Mouse (Mus musculus): ENCODE measurements at regions not wholly inside any gene's neighbourhood (a gene's known extent, or its start where the extent isn't known, plus 50 kb on each side); places are given as distances from the start of the nearest gene placed in this dataset.
A peak's percentile ranks its signal among the peaks of the same experiment; 100 is the strongest.

DNA sequence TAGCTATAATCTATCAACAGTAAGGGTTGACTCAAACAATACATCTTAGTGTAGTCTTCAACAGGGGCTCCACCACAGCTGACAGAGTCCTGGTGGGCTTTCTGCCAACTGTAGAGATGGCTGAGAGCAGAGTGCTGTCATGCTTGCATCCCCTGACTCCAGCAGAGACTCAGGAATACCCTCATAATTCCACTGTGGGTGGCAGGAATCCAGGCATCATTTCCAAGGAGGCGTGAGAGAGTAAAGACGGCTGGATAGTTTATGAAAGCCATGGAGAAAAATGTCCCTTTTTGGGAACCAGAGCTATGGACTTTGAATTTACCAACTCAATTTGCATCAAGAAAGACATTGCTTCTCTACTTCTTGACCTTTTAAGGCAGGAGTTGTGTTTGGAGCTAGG lies 87.8 kb upstream of the Camk1g start:
- no peak overlapping the region for H3K4me2 ChIP-seq (replicated peaks)
- H3K36me3 ChIP-seq: no peaks in the 10 kb centered on the region
- no peaks in the 10 kb centered on the region for H3K27me3 ChIP-seq
- WGBS: 91% methylated on average over 2 of the region's 2 CpGs
- H3K4me1 ChIP-seq: no peaks in the 10 kb centered on the region
- no peak overlapping the region for H3K4me3 ChIP-seq
- H3K9me3 ChIP-seq: no peaks in the 10 kb centered on the region
- no peak for ATAC-seq (ENCODE audit: low FRiP score, low read depth)
- H3K9ac ChIP-seq (replicated peaks): no peak overlapping the region
- H3K27ac ChIP-seq (replicated peaks): no peak overlapping the region

DNA sequence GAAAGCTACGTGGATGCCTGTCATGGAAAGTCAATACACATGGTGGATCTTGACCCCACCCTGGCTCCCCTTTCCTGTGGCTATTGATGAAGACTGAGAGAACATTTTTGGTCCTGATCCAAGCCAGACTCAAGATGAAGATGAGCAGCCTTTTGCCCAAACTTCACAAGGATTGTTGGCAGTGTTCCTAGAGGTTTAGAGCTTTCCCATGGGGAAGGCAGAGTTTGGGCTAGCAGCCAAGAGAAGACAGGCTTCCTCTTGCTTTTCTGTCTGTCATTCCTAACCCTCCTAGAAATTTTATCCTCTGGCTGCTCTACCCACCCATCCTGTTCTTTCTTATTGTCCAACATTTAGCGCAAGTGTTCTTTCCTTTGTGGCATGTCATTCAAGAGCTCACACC lies 83.6 kb upstream of the Camk1g start:
- 87% methylated on average over 2 of the region's 2 CpGs for WGBS
- Histone ChIP-seq H3K27ac (replicated peaks) (no peak overlapping the region), H3K4me1 (peaks cover 19% of the 10 kb centered on the region), H3K4me2 (replicated peaks) (no peak overlapping the region), H3K36me3 (no peaks in the 10 kb centered on the region), H3K9me3 (no peaks in the 10 kb centered on the region), H3K9ac (replicated peaks) (no peak overlapping the region), H3K27me3 (no peaks in the 10 kb centered on the region), H3K4me3 (no peak overlapping the region)
- no peak for ATAC-seq (ENCODE audit: low FRiP score, low read depth)

- Histone ChIP-seq H3K9me3 (no peaks in the 10 kb centered on the region), H3K36me3 (no peaks in the 10 kb centered on the region), H3K27ac (replicated peaks) (no peak overlapping the region), H3K9ac (replicated peaks) (no peak overlapping the region), H3K4me2 (replicated peaks) (no peak overlapping the region), H3K4me3 (no peak overlapping the region), H3K27me3 (no peaks in the 10 kb centered on the region), H3K4me1 (peaks cover 19% of the 10 kb centered on the region)
- ATAC-seq (ENCODE audit: low FRiP score, low read depth): no peak
- 60% methylated on average over 4 of the region's 4 CpGs for WGBS
Observed at GRCm38 (mm10) chr1:193451471-193452135, 81.5 kb upstream of the Camk1g start.

DNA sequence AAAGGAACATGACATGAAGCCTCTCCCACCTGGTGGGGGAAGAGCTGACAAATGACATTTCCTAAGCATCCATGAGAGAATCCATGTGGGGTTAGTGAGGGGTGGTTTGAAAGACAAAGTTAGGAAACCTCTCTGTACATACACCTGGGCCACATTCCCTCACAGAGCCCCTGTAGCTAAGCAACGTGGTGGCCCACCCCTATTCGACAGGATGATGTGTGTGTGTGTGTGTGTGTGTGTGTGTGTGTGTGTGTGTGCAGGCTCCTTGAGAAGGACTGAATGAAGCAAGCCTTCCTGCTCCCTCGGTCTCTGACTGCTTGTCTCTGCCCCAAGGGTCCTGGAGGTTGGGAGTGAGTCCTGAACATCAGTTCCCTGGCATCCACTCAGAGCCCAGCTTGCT lies 80.7 kb upstream of the Camk1g start:
- 63% methylated on average over 3 of the region's 3 CpGs for WGBS
- no peak overlapping the region for H3K9ac ChIP-seq (replicated peaks)
- ATAC-seq (ENCODE audit: low FRiP score, low read depth): peak; percentile 35; the same call in 1 of the 2 replicates
- no peak overlapping the region for H3K4me3 ChIP-seq
- H3K36me3 ChIP-seq: no peaks in the 10 kb centered on the region
- H3K9me3 ChIP-seq: no peaks in the 10 kb centered on the region
- H3K27ac ChIP-seq (replicated peaks): no peak overlapping the region
- H3K4me2 ChIP-seq (replicated peaks): no peak overlapping the region
- no peaks in the 10 kb centered on the region for H3K27me3 ChIP-seq
- H3K4me1 ChIP-seq: peaks cover 19% of the 10 kb centered on the region

DNA sequence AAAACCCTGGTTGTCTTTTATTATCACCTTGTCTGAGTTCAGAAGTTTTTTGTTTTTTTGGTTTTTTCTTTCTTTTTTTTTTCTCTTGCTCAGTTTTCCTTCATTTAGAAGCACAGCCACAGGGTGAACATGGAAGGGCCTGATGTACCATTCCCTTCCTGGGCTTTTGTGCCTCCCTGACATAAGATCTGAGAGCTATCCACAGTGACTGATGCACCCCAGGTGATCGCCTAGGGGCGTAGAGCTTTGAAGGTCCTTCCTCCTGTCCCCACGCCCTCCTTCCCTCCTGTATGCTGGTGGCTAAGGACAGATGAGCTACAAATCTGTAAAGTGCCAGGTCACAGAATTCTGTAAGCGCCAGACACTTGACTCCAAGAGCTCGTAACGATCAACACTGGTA lies 80.1 kb upstream of the Camk1g start:
- H3K9me3 ChIP-seq: no peaks in the 10 kb centered on the region
- no peak for ATAC-seq (ENCODE audit: low FRiP score, low read depth)
- no peaks in the 10 kb centered on the region for H3K36me3 ChIP-seq
- no peak overlapping the region for H3K9ac ChIP-seq (replicated peaks)
- H3K4me1 ChIP-seq: peaks cover 19% of the 10 kb centered on the region
- peak overlapping the region; percentile 60 for H3K27ac ChIP-seq (replicated peaks)
- no peak overlapping the region for H3K4me2 ChIP-seq (replicated peaks)
- H3K27me3 ChIP-seq: no peaks in the 10 kb centered on the region
- 67% methylated on average over 6 of the region's 6 CpGs for WGBS
- no peak overlapping the region for H3K4me3 ChIP-seq

- peaks cover 19% of the 10 kb centered on the region for H3K4me1 ChIP-seq
- H3K9ac ChIP-seq (replicated peaks): no peak overlapping the region
- peak; percentile 71; the same call in 1 of the 2 replicates for ATAC-seq (ENCODE audit: low FRiP score, low read depth)
- peak overlapping the region; percentile 60 for H3K27ac ChIP-seq (replicated peaks)
- WGBS: 18% methylated on average over 7 of the region's 7 CpGs
- no peaks in the 10 kb centered on the region for H3K36me3 ChIP-seq
- no peaks in the 10 kb centered on the region for H3K9me3 ChIP-seq
- no peak overlapping the region for H3K4me2 ChIP-seq (replicated peaks)
- no peak overlapping the region for H3K4me3 ChIP-seq
- H3K27me3 ChIP-seq: no peaks in the 10 kb centered on the region
Observed at GRCm38 (mm10) chr1:193449394-193450103, 79.5 kb upstream of the Camk1g start.

- Histone ChIP-seq H3K4me3 (no peak overlapping the region), H3K4me2 (replicated peaks) (no peak overlapping the region), H3K9me3 (no peaks in the 10 kb centered on the region), H3K36me3 (no peaks in the 10 kb centered on the region), H3K27me3 (no peaks in the 10 kb centered on the region), H3K9ac (replicated peaks) (no peak overlapping the region), H3K27ac (replicated peaks) (no peak overlapping the region), H3K4me1 (peaks cover 19% of the 10 kb centered on the region)
- ATAC-seq (ENCODE audit: low FRiP score, low read depth): 0 out of 2 replicates have a peak, but pooled peaks have one; percentile 16
- 69% methylated on average over 3 of the region's 3 CpGs for WGBS
Observed at GRCm38 (mm10) chr1:193448793-193449393, 78.8 kb upstream of the Camk1g start.

DNA sequence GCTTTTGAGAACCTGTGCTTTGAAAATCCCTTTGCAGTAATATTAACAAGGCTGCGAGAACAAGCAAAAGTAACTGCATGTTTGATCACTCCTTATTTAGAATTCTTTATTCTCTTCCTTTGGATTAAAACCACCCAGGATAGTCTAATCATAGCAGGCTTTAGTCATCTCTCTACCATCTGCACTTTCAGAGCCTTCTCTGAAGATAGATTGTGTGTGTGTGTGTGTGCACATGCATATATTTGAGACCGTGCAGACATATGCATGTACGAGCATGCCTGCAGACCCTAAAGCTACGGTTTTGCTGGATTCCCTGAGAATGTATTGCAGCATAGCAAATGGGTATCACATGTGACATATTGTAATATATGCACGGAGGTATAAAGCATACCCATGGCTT lies 77.5 kb upstream of the Camk1g start:
- H3K4me2 ChIP-seq (replicated peaks): no peak overlapping the region
- H3K4me1 ChIP-seq: peaks cover 19% of the 10 kb centered on the region
- H3K27ac ChIP-seq (replicated peaks): no peak overlapping the region
- H3K27me3 ChIP-seq: no peaks in the 10 kb centered on the region
- no peaks in the 10 kb centered on the region for H3K36me3 ChIP-seq
- H3K9ac ChIP-seq (replicated peaks): no peak overlapping the region
- H3K9me3 ChIP-seq: no peaks in the 10 kb centered on the region
- no peak for ATAC-seq (ENCODE audit: low FRiP score, low read depth)
- 90% methylated on average over 5 of the region's 5 CpGs for WGBS
- no peak overlapping the region for H3K4me3 ChIP-seq

GRCm38 (mm10) chr1:193443964-193444676 lies 74.0 kb upstream of the Camk1g start:
- Histone ChIP-seq H3K4me3 (no peak overlapping the region), H3K27me3 (no peaks in the 10 kb centered on the region), H3K4me2 (replicated peaks) (no peak overlapping the region), H3K27ac (replicated peaks) (no peak overlapping the region), H3K9ac (replicated peaks) (no peak overlapping the region), H3K9me3 (no peaks in the 10 kb centered on the region), H3K36me3 (no peaks in the 10 kb centered on the region), H3K4me1 (no peaks in the 10 kb centered on the region)
- no peak for ATAC-seq (ENCODE audit: low FRiP score, low read depth)
- WGBS: 74% methylated on average over 1 of the region's 1 CpGs

DNA sequence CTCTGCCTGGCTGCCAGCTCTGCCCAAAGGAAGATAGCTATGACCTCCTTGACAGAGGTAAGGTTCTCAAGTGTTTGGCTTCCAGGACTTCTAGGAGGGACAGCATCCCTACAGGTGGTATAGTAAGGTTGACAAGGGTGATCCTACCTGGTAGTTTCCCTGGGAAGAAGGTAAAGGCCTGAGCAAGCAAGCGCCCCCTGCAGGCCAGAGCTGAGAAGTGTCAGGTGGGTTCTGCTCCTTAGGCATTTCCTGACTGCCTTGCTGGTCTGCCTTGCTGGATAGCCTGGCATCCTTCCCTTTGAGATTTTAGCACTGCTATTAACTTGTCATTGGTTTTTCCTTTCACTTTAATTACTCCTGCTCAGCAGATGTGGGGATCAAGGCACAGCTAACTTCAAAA lies 70.4 kb upstream of the Camk1g start:
- no peak overlapping the region for H3K4me3 ChIP-seq
- H3K9ac ChIP-seq (replicated peaks): no peak overlapping the region
- no peaks in the 10 kb centered on the region for H3K27me3 ChIP-seq
- 0% methylated on average over 1 of the region's 1 CpGs for WGBS
- no peaks in the 10 kb centered on the region for H3K4me1 ChIP-seq
- no peaks in the 10 kb centered on the region for H3K9me3 ChIP-seq
- ATAC-seq (ENCODE audit: low FRiP score, low read depth): no peak
- H3K27ac ChIP-seq (replicated peaks): no peak overlapping the region
- H3K4me2 ChIP-seq (replicated peaks): no peak overlapping the region
- H3K36me3 ChIP-seq: no peaks in the 10 kb centered on the region

GRCm38 (mm10) chr1:193434281-193434680 lies 64.2 kb upstream of the Camk1g start:
- Histone ChIP-seq H3K27me3 (no peaks in the 10 kb centered on the region), H3K27ac (replicated peaks) (no peak overlapping the region; the same call in 1 of the 2 replicates), H3K4me3 (no peak overlapping the region), H3K4me2 (replicated peaks) (no peak overlapping the region), H3K9ac (replicated peaks) (no peak overlapping the region), H3K9me3 (no peaks in the 10 kb centered on the region), H3K36me3 (no peaks in the 10 kb centered on the region), H3K4me1 (peaks cover 23% of the 10 kb centered on the region)
- ATAC-seq (ENCODE audit: low FRiP score, low read depth): 0 out of 2 replicates have a peak, but pooled peaks have one; percentile 42
- 50% methylated on average over 4 of the region's 4 CpGs for WGBS

DNA sequence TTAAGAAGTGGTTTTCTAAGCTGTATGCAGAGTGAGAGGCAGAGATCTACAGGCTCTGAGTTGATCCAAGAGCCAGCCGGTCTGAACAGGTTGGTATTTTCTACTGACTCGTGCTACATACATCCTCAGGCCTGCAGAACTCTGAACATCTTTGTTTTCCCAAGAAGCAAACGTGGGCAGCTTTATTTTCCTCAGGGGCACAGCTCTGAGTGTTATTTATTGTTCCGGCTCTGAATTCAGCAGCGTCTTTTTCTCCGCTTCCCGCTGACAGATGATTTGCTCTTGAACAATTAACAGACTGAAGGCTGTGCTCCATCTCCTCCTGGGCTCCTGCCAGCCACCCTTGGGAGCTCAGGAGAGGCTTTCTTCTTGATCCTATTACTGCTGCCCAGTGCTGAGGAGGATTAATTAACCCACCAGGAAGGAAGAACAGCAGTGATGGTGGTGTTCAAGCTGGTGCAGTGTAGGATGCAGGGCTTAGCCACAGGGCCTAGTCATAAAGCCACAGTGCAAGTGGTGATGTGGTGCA lies 63.5 kb upstream of the Camk1g start:
- H3K4me3 ChIP-seq: no peak overlapping the region
- no peak overlapping the region for H3K9ac ChIP-seq (replicated peaks)
- peak overlapping the region; percentile 68 for H3K27ac ChIP-seq (replicated peaks)
- H3K27me3 ChIP-seq: no peaks in the 10 kb centered on the region
- no peaks in the 10 kb centered on the region for H3K36me3 ChIP-seq
- H3K4me2 ChIP-seq (replicated peaks): no peak overlapping the region
- WGBS: 17% methylated on average over 7 of the region's 7 CpGs
- H3K4me1 ChIP-seq: peaks cover 23% of the 10 kb centered on the region
- peak; percentile 68 for ATAC-seq (ENCODE audit: low FRiP score, low read depth)
- no peaks in the 10 kb centered on the region for H3K9me3 ChIP-seq

Data from midbrain, embryonic 12.5 days (tissue).